Mouse (Mus musculus): ENCODE measurements at regions not wholly inside any gene's neighbourhood (a gene's known extent, or its start where the extent isn't known, plus 50 kb on each side); places are given as distances from the start of the nearest gene placed in this dataset.

DNA sequence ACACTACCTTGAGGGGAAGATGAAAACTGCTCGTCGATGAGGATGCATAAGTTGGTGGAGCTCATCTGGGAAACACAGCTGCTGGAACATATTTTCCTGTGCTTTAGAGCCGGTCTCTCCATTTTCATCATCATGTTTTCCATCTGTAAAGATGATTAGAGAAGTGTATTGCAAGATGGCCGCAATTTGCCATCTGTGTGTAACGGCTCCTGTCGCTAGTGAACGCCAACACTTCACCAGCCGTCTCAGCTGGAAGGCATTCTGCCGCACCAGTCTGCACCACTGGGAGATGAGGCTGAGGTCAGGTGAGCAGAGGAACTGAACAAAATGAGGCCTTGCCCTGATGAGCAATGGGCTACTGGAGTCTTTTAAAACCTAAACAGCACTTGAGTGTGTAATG lies 57.4 kb downstream of the Gm21962 start:
- no peak for TF ChIP-seq CTCF (IDR thresholded peaks at IDR 0.05; ENCODE audit: borderline replicate concordance, insufficient read depth, low read length)
- H3K4me3 ChIP-seq (ENCODE audit: insufficient read depth, low read length), result no peak overlapping the region
- H3K27ac ChIP-seq (ENCODE audit: insufficient read depth, low read length), result no peak overlapping the region
- no peaks in the 10 kb centered on the region for H3K4me1 ChIP-seq (ENCODE audit: control insufficient read depth, insufficient read depth, low read length)

DNA sequence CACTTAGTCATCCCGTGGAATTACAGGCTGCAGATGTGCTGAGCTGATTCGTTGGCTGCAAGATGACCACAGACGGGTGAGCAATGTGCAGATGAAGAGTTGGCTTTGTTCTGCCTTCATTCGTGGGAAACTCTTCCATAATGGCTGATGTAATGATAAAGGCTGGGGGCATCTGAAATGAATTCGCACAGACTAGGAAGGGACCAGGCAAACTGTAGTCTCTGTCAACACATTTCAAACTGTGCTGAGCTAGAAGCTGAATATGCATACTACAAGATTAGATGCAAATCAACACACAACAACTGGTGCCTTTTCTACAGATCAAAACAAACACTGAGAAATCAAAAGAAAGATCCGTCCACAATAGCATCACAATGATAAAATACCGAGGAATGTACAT lies 58.1 kb downstream of the Gm21962 start:
- Histone ChIP-seq H3K4me3 (ENCODE audit: insufficient read depth, low read length) (no peak overlapping the region), H3K4me1 (ENCODE audit: control insufficient read depth, insufficient read depth, low read length) (no peaks in the 10 kb centered on the region), H3K27ac (ENCODE audit: insufficient read depth, low read length) (no peak overlapping the region)
- TF ChIP-seq POLR2A (IDR thresholded peaks at IDR 0.05; ENCODE audit: low read depth, low read length) (no peak), CTCF (IDR thresholded peaks at IDR 0.05; ENCODE audit: borderline replicate concordance, insufficient read depth, low read length) (no peak)

DNA sequence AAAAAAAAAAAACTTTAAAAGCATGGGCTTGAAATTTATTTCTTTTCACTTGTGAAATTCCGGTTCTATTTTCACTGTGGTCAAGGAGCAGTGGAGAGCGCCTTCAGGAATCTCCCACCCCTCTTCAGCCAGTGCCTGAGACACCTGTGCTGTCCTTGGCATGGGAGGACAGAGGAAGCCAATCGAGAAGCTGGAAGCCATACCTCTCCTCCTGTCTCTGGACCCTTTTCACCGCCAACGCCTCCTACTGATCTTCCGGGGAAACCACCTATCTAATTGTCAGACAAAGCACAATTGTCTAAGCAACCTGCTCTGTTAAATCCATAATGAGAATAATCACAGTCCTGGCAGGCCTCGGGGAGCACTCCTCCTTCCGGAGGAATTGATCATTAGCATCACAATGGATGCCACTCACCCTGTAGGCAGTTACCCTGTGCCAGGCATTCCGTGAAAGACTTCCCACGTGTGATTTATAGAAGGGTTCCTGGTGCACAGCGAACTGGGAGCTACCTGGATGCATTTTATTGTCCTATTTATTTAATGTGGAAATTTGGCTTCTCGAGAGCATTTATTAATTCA lies 66.0 kb downstream of the Gm21962 start:
- H3K4me1 ChIP-seq (ENCODE audit: control insufficient read depth, insufficient read depth, low read length), result no peaks in the 10 kb centered on the region
- TF ChIP-seq CTCF (IDR thresholded peaks at IDR 0.05; ENCODE audit: borderline replicate concordance, insufficient read depth, low read length) (no peak), POLR2A (IDR thresholded peaks at IDR 0.05; ENCODE audit: low read depth, low read length) (no peak)
- no peak overlapping the region for H3K4me3 ChIP-seq (ENCODE audit: insufficient read depth, low read length)
- no peak overlapping the region for H3K27ac ChIP-seq (ENCODE audit: insufficient read depth, low read length)

DNA sequence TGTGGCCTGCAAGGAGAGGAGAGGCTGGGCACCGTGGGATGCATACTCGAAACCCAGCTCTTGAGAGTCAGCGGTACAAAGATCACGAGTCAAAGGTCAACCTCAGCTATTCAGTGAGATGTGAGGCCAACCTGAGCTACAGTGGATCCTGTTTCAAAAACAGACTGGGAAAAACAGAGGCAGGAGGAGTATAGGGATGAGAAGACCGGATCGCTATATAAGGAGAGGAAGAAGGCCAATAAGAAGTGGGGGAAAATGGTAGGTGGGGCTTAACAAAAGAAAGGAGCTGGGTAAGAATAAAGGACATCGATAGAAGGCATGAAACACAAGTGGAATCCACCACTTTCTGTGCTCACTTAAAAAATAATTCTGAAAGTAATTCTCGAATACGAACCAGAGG lies 70.2 kb downstream of the Gm21962 start:
- no peak overlapping the region for H3K4me3 ChIP-seq (ENCODE audit: insufficient read depth, low read length)
- no peak overlapping the region for H3K27ac ChIP-seq (ENCODE audit: insufficient read depth, low read length)
- no peak for TF ChIP-seq POLR2A (IDR thresholded peaks at IDR 0.05; ENCODE audit: low read depth, low read length)
- no peak for TF ChIP-seq CTCF (IDR thresholded peaks at IDR 0.05; ENCODE audit: borderline replicate concordance, insufficient read depth, low read length)
- no peaks in the 10 kb centered on the region for H3K4me1 ChIP-seq (ENCODE audit: control insufficient read depth, insufficient read depth, low read length)

DNA sequence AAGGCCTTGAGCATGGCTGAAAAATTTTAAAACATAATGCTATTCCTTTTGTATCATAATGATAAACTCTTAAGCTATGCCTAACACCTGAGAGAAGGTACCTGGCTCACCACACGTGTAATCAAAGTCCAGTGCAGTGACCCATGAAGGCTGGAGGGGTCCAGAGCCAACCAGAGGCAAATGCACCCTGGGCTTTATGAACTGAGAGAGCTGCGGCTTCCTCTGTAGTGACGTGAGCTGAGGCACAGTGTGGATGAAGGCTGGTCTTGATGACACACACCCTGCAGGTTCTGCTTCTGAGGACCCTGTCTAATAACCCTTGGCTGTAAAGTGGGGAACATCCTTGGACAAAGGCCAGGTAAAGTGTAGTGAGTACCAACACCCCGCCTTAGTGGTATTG lies 70.8 kb downstream of the Gm21962 start:
- no peak overlapping the region for H3K4me3 ChIP-seq (ENCODE audit: insufficient read depth, low read length)
- no peak overlapping the region for H3K27ac ChIP-seq (ENCODE audit: insufficient read depth, low read length)
- no peak for TF ChIP-seq CTCF (IDR thresholded peaks at IDR 0.05; ENCODE audit: borderline replicate concordance, insufficient read depth, low read length)
- TF ChIP-seq POLR2A (IDR thresholded peaks at IDR 0.05; ENCODE audit: low read depth, low read length), result no peak
- no peaks in the 10 kb centered on the region for H3K4me1 ChIP-seq (ENCODE audit: control insufficient read depth, insufficient read depth, low read length)

DNA sequence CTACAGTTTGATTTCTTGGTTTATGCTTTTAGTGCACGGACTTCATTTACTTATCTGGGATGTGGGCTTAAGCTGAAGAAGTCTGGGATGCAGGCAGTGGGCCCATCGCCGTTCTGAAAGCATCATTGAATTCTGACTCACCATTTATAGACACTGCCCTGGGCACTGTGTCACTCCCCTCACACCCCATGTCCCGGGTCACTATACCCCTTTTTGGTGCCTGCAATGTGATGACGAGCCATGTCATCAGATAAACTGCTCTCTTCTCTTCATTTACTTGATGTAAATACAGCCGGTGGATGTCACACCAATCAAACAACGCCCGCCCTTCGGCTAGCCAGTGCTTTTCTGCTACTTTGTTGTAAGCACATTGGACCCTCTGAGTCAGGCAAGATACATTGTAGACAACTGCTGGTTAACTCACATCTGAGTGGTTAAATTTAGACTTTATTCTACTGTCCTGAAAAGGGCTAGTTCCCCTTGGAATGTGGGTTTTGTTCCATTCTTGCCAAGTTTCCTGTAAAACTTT lies 80.5 kb downstream of the Gm21962 start:
- Histone ChIP-seq H3K4me3 (ENCODE audit: insufficient read depth, low read length) (no peak overlapping the region), H3K4me1 (ENCODE audit: control insufficient read depth, insufficient read depth, low read length) (no peaks in the 10 kb centered on the region), H3K27ac (ENCODE audit: insufficient read depth, low read length) (0 out of 2 replicates have a peak overlapping the region, but pooled peaks have one; percentile 9)
- TF ChIP-seq CTCF (IDR thresholded peaks at IDR 0.05; ENCODE audit: borderline replicate concordance, insufficient read depth, low read length) (no peak), POLR2A (IDR thresholded peaks at IDR 0.05; ENCODE audit: low read depth, low read length) (no peak)

DNA sequence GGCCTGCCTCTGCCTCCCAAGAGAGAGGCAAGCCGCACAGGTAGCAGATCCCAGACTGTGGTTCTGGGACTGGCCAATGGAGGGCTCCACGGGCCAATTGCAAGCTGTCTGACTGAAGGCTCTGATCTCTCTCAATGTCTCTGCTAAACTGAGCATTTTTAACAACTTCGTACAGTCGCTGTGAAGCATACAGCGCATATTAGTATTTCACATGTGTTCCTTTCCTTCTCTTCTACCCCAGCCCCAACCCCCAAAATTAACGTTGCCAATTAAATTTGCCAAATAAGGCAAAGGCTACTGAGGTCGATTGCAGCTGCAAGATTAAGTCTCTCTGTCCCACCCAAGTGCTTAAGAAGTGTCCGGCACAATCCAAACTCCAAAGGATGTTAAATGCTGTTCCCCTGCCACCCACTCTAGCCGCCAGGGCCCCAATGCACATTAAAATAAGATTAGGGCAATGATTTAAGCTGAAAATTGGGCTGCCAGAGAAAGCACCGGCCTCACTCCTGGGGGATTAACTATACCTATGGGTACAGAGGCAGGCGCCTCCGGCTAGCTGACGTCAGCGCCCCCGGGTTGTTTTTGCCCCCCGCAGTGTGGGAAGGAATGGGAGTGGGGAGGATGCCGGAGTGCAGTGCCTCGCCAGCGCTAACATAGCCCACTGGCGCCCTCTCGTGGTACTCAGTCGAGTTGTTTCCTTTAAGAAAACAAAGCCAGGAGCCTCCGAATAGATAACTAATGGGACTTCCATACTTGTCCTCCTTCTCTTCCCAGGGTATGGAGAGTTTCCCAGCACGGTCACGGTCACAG lies 81.3 kb downstream of the Gm21962 start:
- H3K4me1 ChIP-seq (ENCODE audit: control insufficient read depth, insufficient read depth, low read length), result no peaks in the 10 kb centered on the region
- peak; percentile 83 for TF ChIP-seq CTCF (IDR thresholded peaks at IDR 0.05; ENCODE audit: borderline replicate concordance, insufficient read depth, low read length)
- no peak for TF ChIP-seq POLR2A (IDR thresholded peaks at IDR 0.05; ENCODE audit: low read depth, low read length)
- H3K27ac ChIP-seq (ENCODE audit: insufficient read depth, low read length), result peak overlapping the region; percentile 9; the same call in 1 of the 2 replicates
- H3K4me3 ChIP-seq (ENCODE audit: insufficient read depth, low read length), result no peak overlapping the region

DNA sequence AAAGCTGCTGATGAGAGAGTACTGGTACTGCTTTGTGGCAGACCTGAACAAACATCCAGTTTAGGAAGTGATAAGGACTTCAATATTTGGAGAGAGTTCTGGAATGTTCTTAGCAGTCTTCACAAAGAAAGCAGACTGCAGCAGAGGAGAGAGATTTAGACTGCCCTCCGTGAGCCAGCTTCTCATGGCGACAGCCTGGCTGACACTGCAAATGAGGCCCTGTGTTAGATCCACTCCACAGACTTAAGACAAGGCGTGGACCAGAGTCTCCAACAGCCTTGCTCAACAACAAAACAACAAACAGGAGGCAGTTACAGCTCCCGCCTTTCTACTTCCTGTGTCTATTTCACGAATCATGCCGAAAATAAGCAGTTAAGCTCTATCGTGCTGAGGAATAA lies 81.9 kb downstream of the Gm21962 start:
- Histone ChIP-seq H3K27ac (ENCODE audit: insufficient read depth, low read length) (no peak overlapping the region), H3K4me1 (ENCODE audit: control insufficient read depth, insufficient read depth, low read length) (no peaks in the 10 kb centered on the region), H3K4me3 (ENCODE audit: insufficient read depth, low read length) (no peak overlapping the region)
- TF ChIP-seq CTCF (IDR thresholded peaks at IDR 0.05; ENCODE audit: borderline replicate concordance, insufficient read depth, low read length) (no peak), POLR2A (IDR thresholded peaks at IDR 0.05; ENCODE audit: low read depth, low read length) (no peak)

DNA sequence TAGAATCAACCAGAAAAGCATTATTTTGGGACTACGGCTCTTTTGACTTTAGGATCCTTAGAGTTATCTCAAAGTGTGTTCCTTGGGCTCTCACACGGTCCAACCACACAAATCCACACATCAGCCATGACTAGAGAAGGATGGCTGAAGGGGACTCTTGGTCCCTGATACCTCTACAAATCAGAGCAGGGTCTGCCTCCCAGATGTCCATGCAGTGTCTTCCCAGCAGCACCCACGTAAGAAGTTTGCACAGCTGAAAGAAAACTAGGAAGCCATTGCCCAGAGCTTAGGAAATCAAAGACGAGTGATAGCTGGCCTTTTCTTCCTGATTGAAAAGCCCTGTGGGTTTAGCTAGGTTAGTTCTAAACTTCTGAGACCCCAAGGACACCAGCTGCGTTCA lies 84.1 kb downstream of the Gm21962 start:
- Histone ChIP-seq H3K27ac (ENCODE audit: insufficient read depth, low read length) (no peak overlapping the region), H3K4me3 (ENCODE audit: insufficient read depth, low read length) (no peak overlapping the region), H3K4me1 (ENCODE audit: control insufficient read depth, insufficient read depth, low read length) (no peaks in the 10 kb centered on the region)
- TF ChIP-seq CTCF (IDR thresholded peaks at IDR 0.05; ENCODE audit: borderline replicate concordance, insufficient read depth, low read length) (no peak), POLR2A (IDR thresholded peaks at IDR 0.05; ENCODE audit: low read depth, low read length) (no peak)

DNA sequence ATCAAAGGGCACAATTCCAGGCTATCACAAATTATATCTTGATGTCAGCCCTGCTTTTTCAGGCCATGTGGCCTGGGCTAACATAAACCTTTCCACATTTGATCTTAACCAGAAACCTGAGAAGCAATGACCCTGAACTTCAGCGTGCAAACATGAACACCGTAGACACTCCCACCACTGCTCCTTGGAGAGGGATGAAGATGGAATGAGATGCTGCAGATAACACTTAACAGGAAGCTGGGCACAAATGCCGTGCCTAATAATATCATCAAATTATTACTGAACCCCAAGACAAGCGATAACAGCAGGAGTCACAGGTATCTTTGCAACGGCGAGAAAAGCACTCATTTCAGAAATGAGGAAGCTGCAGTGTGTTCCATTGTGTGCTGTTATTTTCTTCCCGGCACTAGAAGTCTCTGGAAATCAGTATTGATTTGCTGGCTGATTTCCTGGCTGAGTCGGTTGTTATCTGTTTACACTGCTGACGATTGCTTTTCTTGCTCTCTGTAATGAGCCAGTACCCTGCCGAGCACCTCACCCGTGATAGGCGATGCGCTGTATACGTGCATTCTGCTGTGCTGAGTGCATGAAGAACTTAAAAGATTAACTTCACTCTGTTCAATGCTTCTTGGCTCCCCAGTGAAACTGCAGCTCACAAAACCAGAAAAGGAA lies 91.0 kb downstream of the Gm21962 start:
- no peak overlapping the region for H3K4me3 ChIP-seq (ENCODE audit: insufficient read depth, low read length)
- no peak overlapping the region for H3K27ac ChIP-seq (ENCODE audit: insufficient read depth, low read length)
- TF ChIP-seq POLR2A (IDR thresholded peaks at IDR 0.05; ENCODE audit: low read depth, low read length) (no peak), CTCF (IDR thresholded peaks at IDR 0.05; ENCODE audit: borderline replicate concordance, insufficient read depth, low read length) (no peak)
- no peaks in the 10 kb centered on the region for H3K4me1 ChIP-seq (ENCODE audit: control insufficient read depth, insufficient read depth, low read length)
